8 mouse cellular contexts compared by ENCODE assay signal in genomic region chr19:6933436-6934194, GRCm38 (mm10). TPM values are rescaled to one million over a fixed set of nuclear protein-coding genes. Genes with fewer than 3 reads are reported as not detected.
DNase-seq lines count a peak whose midpoint lies in the region; ATAC-seq and TF ChIP-seq lines count a peak whose summit lies in the region.

No protein-coding gene starts in this region.

- H3K79me2 ChIP-seq in myocyte (ENCODE audit: control insufficient read depth, insufficient read depth) = no peaks in the 10 kb centered on the region

- peak overlapping the region; percentile 64 for H3K9ac ChIP-seq in heart, embryonic 14.5 days (ENCODE audit: low read length)

- 0 out of 2 replicates have a peak, but pooled peaks cover 6% of the 10 kb centered on the region for H3K36me3 ChIP-seq in heart, embryonic 14.5 days (ENCODE audit: control insufficient read depth, insufficient read depth, low read length)
- H3K36me3 ChIP-seq in myocyte (ENCODE audit: control insufficient read depth, insufficient read depth) = no peaks in the 10 kb centered on the region

- DNase-seq in kidney, adult 18-20 months = peak; percentile 44
- no peak for DNase-seq in kidney, adult 9 months
- peak; percentile 80 for DNase-seq in cerebellum, adult 11-12 months
- peak; percentile 65 to 84 for DNase-seq in left cerebral cortex, postnatal 25 days (ENCODE audit: low spot score in 2 of 2)
- no peak for DNase-seq in urinary bladder, postnatal 36 days (ENCODE audit: low spot score in 2 of 2)
- DNase-seq in urinary bladder, adult 2 months (ENCODE audit: low spot score) = no peak

- H3K4me2 ChIP-seq in heart, embryonic 14.5 days (ENCODE audit: low read length) = peak overlapping the region; percentile 95
- peak overlapping the region; percentile 65 for H3K4me2 ChIP-seq in myocyte (ENCODE audit: low read depth)

- H3K4me3 ChIP-seq in heart, embryonic 14.5 days (ENCODE audit: control insufficient read depth in 1 of 2, insufficient read depth in 1 of 2, low read depth in 1 of 2, low read length in 2 of 2) = peak overlapping the region; percentile 38 to 48
- H3K4me3 ChIP-seq in myocyte = no peak overlapping the region

- 5% methylated on average over 58 of the region's 58 CpGs for WGBS in heart, embryonic 14.5 days

- no peak for ATAC-seq in heart, embryonic 14.5 days (ENCODE audit: insufficient number of reproducible peaks, insufficient read depth, low FRiP score, low read depth)

- intact Hi-C loops in left cerebral cortex, postnatal 25 days (cut with DNase I) = loop anchor here (5.0 kb wide), 2 partner anchors 94 to 431 kb away; no protein-coding TSS in a partner anchor

- no peak for TF ChIP-seq POLR2A in myocyte (IDR thresholded peaks at IDR 0.05; ENCODE audit: insufficient read length, low read depth)

- H3K27ac ChIP-seq in heart, embryonic 14.5 days (replicated peaks in 1 of 2; ENCODE audit: control insufficient read depth in 1 of 2, insufficient read depth in 1 of 2, low read depth in 2 of 2, low read length in 2 of 2) = no peak overlapping the region

- peaks cover 71% of the 10 kb centered on the region for H3K27me3 ChIP-seq in heart, embryonic 14.5 days (ENCODE audit: control insufficient read depth, insufficient read depth, low read length)
- H3K27me3 ChIP-seq in myocyte (ENCODE audit: control insufficient read depth, insufficient read depth, insufficient read length) = peaks cover 12% of the 10 kb centered on the region

- peak overlapping the region; percentile 12 for H3ac ChIP-seq in myocyte (ENCODE audit: control insufficient read depth, insufficient read length)

- peaks cover 0 to 12% of the 10 kb centered on the region in 2 experiments; a peak in 3 of 4 replicates for H3K4me1 ChIP-seq in heart, embryonic 14.5 days (ENCODE audit: control insufficient read depth in 2 of 2, insufficient read depth in 2 of 2, low read length in 2 of 2)

- no peaks in the 10 kb centered on the region for H3K9me3 ChIP-seq in heart, embryonic 14.5 days (ENCODE audit: control insufficient read depth, low read length)

TF ChIP-seq in myocyte, 11 proteins besides CTCF, POLR2A, EP300 and RAD21:
- peak in 2 of 3 experiments; percentile 56 to 82 for TF ChIP-seq MYOG (IDR thresholded peaks at IDR 0.05; ENCODE audit: control insufficient read depth in 1 of 3, insufficient read depth in 1 of 3, insufficient read length in 2 of 3, low read depth in 2 of 3)
- TF ChIP-seq REST (IDR thresholded peaks at IDR 0.05; ENCODE audit: insufficient read depth, insufficient read length) = no peak
- peak in 2 of 3 experiments; percentile 63 to 74 for TF ChIP-seq MYOD1 (IDR thresholded peaks at IDR 0.05; ENCODE audit: control insufficient read depth in 1 of 3, insufficient read length in 2 of 3, low read depth in 2 of 3)

RNA-seq across cellular contexts. Expression of gene Kcnk4, which starts 0.7 kb away (rescaled TPM):
- polyA plus RNA-seq in heart, embryonic 14.5 days (2014; fragmentation: Nextera tagmentation; extraction: Ambion mirVana) = 0.27 and 0.46 TPM in 2 replicates
- total RNA-seq in left cerebral cortex, postnatal 25 days (2021) = 10 to 100 TPM; 33.2 to 40.7 TPM
- 0.12 TPM for polyA plus RNA-seq in myocyte (2012; fragmentation: generic; extraction: Trizol)
- 1.6 and 1.8 TPM in 2 replicates for polyA plus RNA-seq in urinary bladder, adult 2 months (2012; rRNA removed)

RNA-seq across cellular contexts. Expression of gene Bad, which starts 8.0 kb away (rescaled TPM):
- 55.9 and 58.0 TPM in 2 replicates for polyA plus RNA-seq in heart, embryonic 14.5 days (2014; fragmentation: Nextera tagmentation; extraction: Ambion mirVana)
- total RNA-seq in left cerebral cortex, postnatal 25 days (2021) = 10 to 100 TPM; 37.7 to 38.3 TPM
- 76.1 TPM for polyA plus RNA-seq in myocyte (2012; fragmentation: generic; extraction: Trizol)
- polyA plus RNA-seq in urinary bladder, adult 2 months (2012; rRNA removed) = 67.2 and 75.9 TPM in 2 replicates

RNA-seq across cellular contexts. Expression of gene Catsperz, which starts 8.4 kb away (rescaled TPM):
- polyA plus RNA-seq in heart, embryonic 14.5 days (2014; fragmentation: Nextera tagmentation; extraction: Ambion mirVana) = 1.4 and 1.7 TPM in 2 replicates
- total RNA-seq in left cerebral cortex, postnatal 25 days (2021) = 10 to 100 TPM; 27.9 to 31.2 TPM
- 0.28 TPM for polyA plus RNA-seq in myocyte (2012; fragmentation: generic; extraction: Trizol)
- polyA plus RNA-seq in urinary bladder, adult 2 months (2012; rRNA removed) = 3.6 and 4.1 TPM in 2 replicates

RNA-seq across cellular contexts. Expression of gene Gpr137, which starts 8.7 kb away (rescaled TPM):
- 20.7 and 20.8 TPM in 2 replicates for polyA plus RNA-seq in heart, embryonic 14.5 days (2014; fragmentation: Nextera tagmentation; extraction: Ambion mirVana)
- total RNA-seq in left cerebral cortex, postnatal 25 days (2021) = 100 to 1,000 TPM in 1 of 2 experiments, 10 to 100 TPM in 1; 99.9 to 100 TPM
- 39.9 TPM for polyA plus RNA-seq in myocyte (2012; fragmentation: generic; extraction: Trizol)
- 46.3 and 52.2 TPM in 2 replicates for polyA plus RNA-seq in urinary bladder, adult 2 months (2012; rRNA removed)

RNA-seq across cellular contexts. Expression of gene Esrra, which starts 12.0 kb away (rescaled TPM):
- 14.4 and 18.0 TPM in 2 replicates for polyA plus RNA-seq in heart, embryonic 14.5 days (2014; fragmentation: Nextera tagmentation; extraction: Ambion mirVana)
- total RNA-seq in left cerebral cortex, postnatal 25 days (2021) = 10 to 100 TPM; 60.6 to 65.2 TPM
- polyA plus RNA-seq in myocyte (2012; fragmentation: generic; extraction: Trizol) = 52.7 TPM
- polyA plus RNA-seq in urinary bladder, adult 2 months (2012; rRNA removed) = 55.8 and 59.1 TPM in 2 replicates

Comparison
In these comparisons a context has a peak if more than half of its experiments do, and no peak if none do; other contexts are left out.
1. DNase-seq: peak in kidney, adult 18-20 months (single experiment), cerebellum, adult 11-12 months (single experiment) and left cerebral cortex, postnatal 25 days (2 of 2); none in kidney, adult 9 months (single experiment), urinary bladder, postnatal 36 days (0 of 2) and urinary bladder, adult 2 months (single experiment).